Mouse (Mus musculus) mesoderm, embryonic 11.5 days (tissue): ENCODE measurements around the gene Gdf7.

Experiments
- DNase-seq: peaks from one replicate; pipeline ENCODE4 v3.0.0-alpha.2; 2012; ENCODE audit warnings: low read depth, low spot score

Gdf7 gene

GRCm38 (mm10) chr12:8301841-8302431, at the start of gene Gdf7:
Gene Gdf7, minus strand, starts transcription at chr12:8301954.
- DNase-seq: no peak

GRCm38 (mm10) chr12:8351025-8351903, 49.5 kb upstream of the Gdf7 start:
- DNase-seq: no peak

GRCm38 (mm10) chr12:8348733-8349513, 47.2 kb upstream of the Gdf7 start:
- DNase-seq: no peak

GRCm38 (mm10) chr12:8347746-8348462, 46.1 kb upstream of the Gdf7 start:
- no peak for DNase-seq

- DNase-seq: no peak
Measured at GRCm38 (mm10) chr12:8345539-8345938, 43.8 kb upstream of the Gdf7 start.

- DNase-seq: no peak
Measured at GRCm38 (mm10) chr12:8344897-8345296, 43.1 kb upstream of the Gdf7 start.

GRCm38 (mm10) chr12:8343381-8343780, 41.6 kb upstream of the Gdf7 start:
- no peak for DNase-seq

GRCm38 (mm10) chr12:8341008-8341407, 39.3 kb upstream of the Gdf7 start:
- DNase-seq: no peak

GRCm38 (mm10) chr12:8339591-8340319, 38.0 kb upstream of the Gdf7 start:
- DNase-seq: no peak

- DNase-seq: no peak
Measured at GRCm38 (mm10) chr12:8338918-8339317, 37.2 kb upstream of the Gdf7 start.

GRCm38 (mm10) chr12:8338491-8338890, 36.7 kb upstream of the Gdf7 start:
- no peak for DNase-seq

- no peak for DNase-seq
Measured at GRCm38 (mm10) chr12:8337286-8338060, 35.7 kb upstream of the Gdf7 start.

GRCm38 (mm10) chr12:8336601-8337285, 35.0 kb upstream of the Gdf7 start:
- no peak for DNase-seq

- no peak for DNase-seq
Measured at GRCm38 (mm10) chr12:8335503-8335902, 33.7 kb upstream of the Gdf7 start.

- DNase-seq: no peak
Measured at GRCm38 (mm10) chr12:8334261-8334660, 32.5 kb upstream of the Gdf7 start.

GRCm38 (mm10) chr12:8333617-8334016, 31.9 kb upstream of the Gdf7 start:
- no peak for DNase-seq

GRCm38 (mm10) chr12:8332174-8332542, 30.4 kb upstream of the Gdf7 start:
- no peak for DNase-seq

- no peak for DNase-seq
Measured at GRCm38 (mm10) chr12:8331489-8332173, 29.9 kb upstream of the Gdf7 start.

GRCm38 (mm10) chr12:8329236-8329635, 27.5 kb upstream of the Gdf7 start:
- no peak for DNase-seq
